Mouse (Mus musculus): ENCODE results near the gene Crxos.

Crxos gene

DNA sequence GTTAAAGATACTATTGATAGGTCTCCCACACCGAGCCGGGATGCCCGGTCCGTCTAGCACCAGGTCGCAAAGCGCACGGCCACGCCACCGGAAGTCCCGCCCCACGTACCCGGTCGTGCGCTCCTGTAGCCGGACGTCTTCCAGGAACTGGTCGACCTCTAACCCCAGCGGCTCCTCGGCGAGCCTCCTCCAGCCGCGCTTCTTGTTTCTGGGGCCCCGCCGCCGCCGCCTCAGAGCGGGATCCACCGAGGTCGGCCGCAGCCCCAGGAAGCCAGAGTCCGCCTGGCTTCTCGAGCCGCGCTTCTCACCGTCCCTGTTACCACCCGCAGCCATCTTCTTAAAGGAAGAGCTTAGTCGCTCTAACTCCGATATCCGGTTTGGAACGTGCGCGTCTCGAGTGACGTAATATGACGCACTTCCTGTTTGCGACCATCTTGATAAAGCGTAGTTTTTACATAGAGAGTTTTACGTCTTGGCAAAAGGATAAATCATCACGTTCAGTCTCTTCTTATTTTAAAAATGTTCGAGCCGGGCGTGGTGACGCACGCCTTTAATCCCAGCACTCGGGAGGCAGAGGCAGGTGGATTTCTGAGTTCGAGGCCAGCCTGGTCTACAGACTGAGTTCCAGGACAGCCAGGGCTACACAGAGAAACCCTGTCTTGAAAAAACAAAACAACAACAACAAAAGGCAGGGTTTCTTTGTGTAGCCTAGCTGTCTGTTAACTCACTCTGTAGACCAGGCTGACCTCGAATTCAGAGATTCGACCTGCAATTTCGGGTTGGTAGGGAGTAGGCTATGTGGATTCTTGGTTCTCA is 63.5 kb downstream of the Crxos start, which contains the start of gene Nop53:
Nop53 (minus strand) TSS at position 354 of the 816 bp plus-strand sequence.
- H3K9me3 ChIP-seq (ENCODE audit: low read length), result no peaks in the 10 kb centered on the region
- peak within 1 kb of the TSS; percentile 95 for H3K4me3 ChIP-seq (replicated peaks; ENCODE audit: low read length)
- peaks cover 87% of the 10 kb centered on the region for H3K4me1 ChIP-seq (replicated peaks; ENCODE audit: low read depth, low read length)
- peaks cover 41% of the 10 kb centered on the region for H3K36me3 ChIP-seq (ENCODE audit: insufficient read depth, low read length)
- no peak for TF ChIP-seq NANOG (IDR thresholded peaks at IDR 0.05; ENCODE audit: borderline replicate concordance, low read length)
- TF ChIP-seq POU5F1 (IDR thresholded peaks at IDR 0.05; ENCODE audit: borderline replicate concordance, low read length), result no peak
- TF ChIP-seq CTCF (conservative IDR thresholded peaks at IDR 0.05; ENCODE audit: low read length), result no peak
- H3K27me3 ChIP-seq (ENCODE audit: insufficient read depth, low read length), result peaks cover 20% of the 10 kb centered on the region

DNA sequence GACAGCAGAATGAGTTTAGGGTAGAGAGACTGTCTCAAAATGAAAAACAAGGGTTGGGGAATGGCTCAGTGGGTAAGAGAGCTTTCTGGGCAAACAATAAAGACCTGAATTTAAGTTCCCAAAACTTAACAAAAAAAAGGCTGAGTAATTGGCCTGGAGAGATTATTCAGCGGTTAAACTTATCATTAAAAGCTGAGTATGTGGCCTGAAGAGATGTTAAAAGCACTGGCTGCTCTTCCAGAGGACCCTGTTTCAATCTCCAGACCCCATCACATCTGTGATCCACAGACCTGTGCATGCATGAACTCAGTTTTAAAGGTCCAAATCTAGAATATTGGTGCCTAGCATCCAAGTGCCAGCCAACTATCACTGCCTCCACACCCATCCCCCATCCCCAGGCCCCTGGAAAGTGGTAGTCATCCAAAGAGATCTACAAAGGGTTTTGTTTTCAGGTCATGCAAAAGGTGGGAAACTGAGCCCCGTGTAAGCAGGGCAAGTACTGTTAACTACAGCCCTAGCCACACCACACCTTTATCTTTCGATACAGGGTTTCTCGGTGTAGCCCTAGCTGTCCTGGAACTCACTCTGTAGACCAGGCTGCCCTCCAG is 65.3 kb downstream of the Crxos start:
- Histone ChIP-seq H3K36me3 (ENCODE audit: insufficient read depth, low read length) (peaks cover 23% of the 10 kb centered on the region), H3K27me3 (ENCODE audit: insufficient read depth, low read length) (peaks cover 37% of the 10 kb centered on the region), H3K4me3 (replicated peaks; ENCODE audit: low read length) (peak overlapping the region; percentile 73), H3K9me3 (ENCODE audit: low read length) (no peaks in the 10 kb centered on the region), H3K4me1 (replicated peaks; ENCODE audit: low read depth, low read length) (peaks cover 80% of the 10 kb centered on the region)
- TF ChIP-seq CTCF (conservative IDR thresholded peaks at IDR 0.05; ENCODE audit: low read length) (no peak), POU5F1 (IDR thresholded peaks at IDR 0.05; ENCODE audit: borderline replicate concordance, low read length) (no peak), NANOG (IDR thresholded peaks at IDR 0.05; ENCODE audit: borderline replicate concordance, low read length) (no peak)

DNA sequence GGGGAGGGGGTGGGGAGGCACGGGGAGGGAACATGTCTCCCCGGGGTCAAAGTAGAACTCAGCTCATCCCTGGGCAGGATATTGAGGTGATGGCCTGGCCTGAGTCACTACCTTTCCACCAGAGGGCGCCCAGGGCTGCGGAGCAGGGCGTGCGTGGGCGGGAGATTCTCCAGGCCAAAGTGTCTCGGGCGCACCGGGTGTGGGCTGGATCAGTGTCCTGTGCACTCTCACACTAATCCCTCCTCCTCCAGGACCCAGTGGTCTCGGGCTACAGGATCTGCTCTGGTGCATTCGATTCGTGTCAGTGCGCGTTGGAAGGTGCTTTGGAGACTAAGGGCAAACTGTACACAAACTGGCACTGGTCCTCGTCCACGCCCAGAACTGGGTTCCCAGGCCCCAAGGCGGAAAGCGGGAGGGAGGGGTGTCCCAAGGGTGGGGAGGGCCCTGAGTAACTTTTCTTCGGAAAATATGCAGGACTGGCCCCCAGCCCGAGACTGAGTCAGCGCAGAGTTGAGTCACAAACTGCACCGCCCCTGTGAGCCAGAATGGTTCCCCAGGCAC is 66.0 kb downstream of the Crxos start:
- H3K36me3 ChIP-seq (ENCODE audit: insufficient read depth, low read length), result peaks cover 16% of the 10 kb centered on the region

DNA sequence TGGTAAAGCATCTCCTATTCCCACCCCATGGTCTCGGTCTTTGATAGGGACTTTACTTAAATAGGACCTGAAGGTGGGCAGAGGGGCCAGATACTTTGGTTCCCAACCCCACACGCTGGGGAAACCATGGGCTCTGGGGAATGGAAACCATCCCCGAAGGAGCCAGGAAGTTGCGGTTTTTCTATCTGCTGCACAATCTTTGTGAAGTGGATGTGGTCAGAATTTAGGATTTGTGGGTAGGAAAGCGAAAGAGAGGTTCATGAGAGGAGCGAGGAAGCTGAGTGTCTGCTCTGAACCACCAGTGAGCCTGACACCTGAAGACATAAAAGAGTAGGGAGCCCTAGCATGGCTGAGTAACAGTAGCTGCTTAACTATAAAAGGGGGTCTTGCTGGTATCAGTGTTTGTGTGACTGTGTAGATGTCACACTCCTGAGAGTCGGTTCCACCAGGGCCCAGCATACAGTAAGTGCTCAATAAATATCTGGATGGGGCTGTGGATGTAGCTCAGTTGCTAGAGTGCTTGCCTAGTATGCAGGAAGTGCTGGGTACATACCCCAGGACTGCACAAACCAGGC is 66.9 kb downstream of the Crxos start:
- Histone ChIP-seq H3K4me3 (replicated peaks; ENCODE audit: low read length) (no peak overlapping the region), H3K36me3 (ENCODE audit: insufficient read depth, low read length) (peaks cover 7% of the 10 kb centered on the region), H3K9me3 (ENCODE audit: low read length) (no peaks in the 10 kb centered on the region), H3K27me3 (ENCODE audit: insufficient read depth, low read length) (peaks cover 37% of the 10 kb centered on the region), H3K4me1 (replicated peaks; ENCODE audit: low read depth, low read length) (peaks cover 75% of the 10 kb centered on the region)
- TF ChIP-seq POU5F1 (IDR thresholded peaks at IDR 0.05; ENCODE audit: borderline replicate concordance, low read length), result no peak
- TF ChIP-seq CTCF (conservative IDR thresholded peaks at IDR 0.05; ENCODE audit: low read length), result no peak
- TF ChIP-seq NANOG (IDR thresholded peaks at IDR 0.05; ENCODE audit: borderline replicate concordance, low read length), result no peak

More for the DNA sequence above, 66.0 kb downstream of the Crxos start:
- Histone ChIP-seq H3K27me3 (ENCODE audit: insufficient read depth, low read length) (peaks cover 37% of the 10 kb centered on the region), H3K4me3 (replicated peaks; ENCODE audit: low read length) (peak overlapping the region; percentile 73), H3K4me1 (replicated peaks; ENCODE audit: low read depth, low read length) (peaks cover 75% of the 10 kb centered on the region), H3K9me3 (ENCODE audit: low read length) (no peaks in the 10 kb centered on the region)
- peak; percentile 59 for TF ChIP-seq CTCF (conservative IDR thresholded peaks at IDR 0.05; ENCODE audit: low read length)
- no peak for TF ChIP-seq NANOG (IDR thresholded peaks at IDR 0.05; ENCODE audit: borderline replicate concordance, low read length)
- TF ChIP-seq POU5F1 (IDR thresholded peaks at IDR 0.05; ENCODE audit: borderline replicate concordance, low read length), result no peak

DNA sequence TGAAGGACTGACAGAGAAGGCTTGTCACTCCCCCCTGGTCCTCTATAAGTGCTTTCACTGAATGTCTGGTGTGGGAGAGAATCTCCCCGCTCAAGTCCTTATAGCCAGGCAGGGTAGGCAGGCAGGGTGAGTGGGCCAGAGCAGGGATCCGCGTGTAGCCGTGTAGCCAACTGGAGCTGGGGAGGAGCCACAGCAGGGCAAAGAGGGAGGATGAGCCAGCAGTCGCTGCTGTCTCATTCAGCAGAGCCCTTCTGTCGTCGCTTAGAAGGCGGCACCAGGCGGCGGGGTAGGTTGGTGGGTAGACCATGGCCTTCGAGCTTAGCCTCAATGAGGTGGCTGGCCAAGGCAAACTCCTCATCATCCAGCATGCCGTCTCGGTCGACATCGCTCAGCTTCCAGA is 67.6 kb downstream of the Crxos start:
- Histone ChIP-seq H3K27me3 (ENCODE audit: insufficient read depth, low read length) (peaks cover 40% of the 10 kb centered on the region), H3K4me1 (replicated peaks; ENCODE audit: low read depth, low read length) (peaks cover 75% of the 10 kb centered on the region), H3K36me3 (ENCODE audit: insufficient read depth, low read length) (peaks cover under 1% of the 10 kb centered on the region; the same call in 1 of the 2 replicates), H3K4me3 (replicated peaks; ENCODE audit: low read length) (peak overlapping the region; percentile 62), H3K9me3 (ENCODE audit: low read length) (no peaks in the 10 kb centered on the region)
- TF ChIP-seq NANOG (IDR thresholded peaks at IDR 0.05; ENCODE audit: borderline replicate concordance, low read length), result no peak
- no peak for TF ChIP-seq CTCF (conservative IDR thresholded peaks at IDR 0.05; ENCODE audit: low read length)
- no peak for TF ChIP-seq POU5F1 (IDR thresholded peaks at IDR 0.05; ENCODE audit: borderline replicate concordance, low read length)

DNA sequence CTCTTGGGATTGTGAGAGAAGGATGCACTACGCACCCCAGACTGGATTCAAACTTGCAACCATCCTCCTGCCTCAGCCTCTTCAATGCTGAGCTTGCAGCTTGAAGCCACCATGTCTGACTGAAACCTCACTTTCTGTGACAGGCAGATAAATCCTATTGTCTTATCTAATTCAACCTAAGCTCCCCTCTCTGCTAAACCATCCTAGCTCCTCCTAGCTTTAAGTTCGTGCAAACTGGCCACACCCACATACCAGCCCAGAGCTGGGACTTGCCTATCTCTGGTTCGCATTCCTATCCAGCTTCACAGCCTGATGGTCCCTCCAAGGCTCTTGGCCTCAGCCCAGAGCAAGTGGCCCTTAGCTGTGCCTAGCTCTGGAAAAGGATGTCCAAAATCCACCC is 70.0 kb downstream of the Crxos start:
- TF ChIP-seq CTCF (conservative IDR thresholded peaks at IDR 0.05; ENCODE audit: low read length) (no peak), NANOG (IDR thresholded peaks at IDR 0.05; ENCODE audit: borderline replicate concordance, low read length) (no peak), POU5F1 (IDR thresholded peaks at IDR 0.05; ENCODE audit: borderline replicate concordance, low read length) (no peak)
- Histone ChIP-seq H3K9me3 (ENCODE audit: low read length) (peaks cover 7% of the 10 kb centered on the region), H3K4me3 (replicated peaks; ENCODE audit: low read length) (no peak overlapping the region), H3K27me3 (ENCODE audit: insufficient read depth, low read length) (peaks cover 64% of the 10 kb centered on the region), H3K4me1 (replicated peaks; ENCODE audit: low read depth, low read length) (peaks cover 79% of the 10 kb centered on the region), H3K36me3 (ENCODE audit: insufficient read depth, low read length) (no peaks in the 10 kb centered on the region)

Data from E14TG2a.4 (cell line).